Mouse (Mus musculus) testis, postnatal 14 days (tissue): ENCODE results near the gene Plch1.

Experiments
- DNase-seq: peaks from one replicate; pipeline ENCODE4 v3.0.0; 2021; ENCODE audit warnings: low spot score

The Plch1 gene

DNA sequence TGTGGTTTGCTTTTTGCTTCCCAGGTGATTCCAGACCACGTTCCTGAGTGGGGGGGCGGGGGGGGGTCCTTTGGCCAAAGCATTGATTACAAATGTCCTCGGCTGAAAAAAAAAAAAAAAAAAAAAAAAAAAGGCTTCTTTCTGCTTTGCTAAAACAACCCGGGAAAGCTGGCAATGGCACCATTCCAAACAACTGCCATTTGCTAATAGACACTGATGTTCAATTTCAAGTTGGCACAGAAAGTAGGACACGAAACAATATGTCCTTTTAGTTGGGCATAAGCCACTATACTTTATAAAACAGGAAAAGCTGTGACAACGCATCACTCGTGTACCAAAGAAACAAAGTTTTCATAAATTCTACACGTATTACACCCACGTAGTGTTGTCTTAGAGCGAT is 36.6 kb downstream of the Plch1 start:
- DNase-seq: no peak

GRCm38 (mm10) chr3:63852828-63853227 is 46.4 kb downstream of the Plch1 start:
- DNase-seq: no peak

- DNase-seq: no peak
Measured at GRCm38 (mm10) chr3:63851125-63851698, 48.1 kb downstream of the Plch1 start.

GRCm38 (mm10) chr3:63849765-63850346 is 49.4 kb downstream of the Plch1 start:
- no peak for DNase-seq

DNA sequence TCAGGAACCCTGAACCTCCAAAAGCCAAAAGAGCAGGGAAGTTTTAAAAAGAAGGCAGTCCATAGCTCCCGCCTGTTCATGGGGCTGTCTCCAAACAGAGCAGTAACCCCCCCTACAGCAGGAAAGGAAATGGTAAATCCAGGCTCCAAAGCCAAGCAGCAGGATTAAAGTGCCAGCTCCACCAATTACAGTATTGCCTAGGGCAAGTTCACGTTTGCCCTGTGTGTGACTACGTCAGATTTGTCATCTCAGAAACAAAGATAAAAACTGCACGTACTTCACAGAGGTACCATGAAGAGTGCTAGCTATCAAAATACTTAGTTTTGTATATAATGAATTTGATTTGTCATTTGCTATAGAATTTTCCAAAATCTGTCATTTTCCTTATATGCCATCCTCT is 55.1 kb downstream of the Plch1 start:
- DNase-seq: no peak

DNA sequence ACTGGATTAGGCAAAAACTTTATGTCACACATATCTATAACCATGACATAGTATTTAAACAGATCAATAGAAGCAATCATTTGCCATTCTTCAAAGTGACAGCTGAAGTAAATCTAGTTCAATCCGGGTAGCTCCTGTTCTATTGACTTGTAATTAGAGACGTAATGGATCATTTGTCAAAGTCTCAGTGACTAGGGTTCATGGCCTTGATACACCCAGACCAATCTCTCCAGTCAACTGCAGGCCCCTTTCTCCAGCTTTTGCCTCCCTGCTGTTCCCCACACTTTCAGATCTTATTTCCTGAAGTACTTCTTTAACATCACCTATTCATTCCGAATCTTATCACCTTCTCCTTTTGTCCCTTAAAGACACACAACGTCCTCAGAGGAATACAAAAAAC is 56.8 kb downstream of the Plch1 start:
- DNase-seq: no peak

- no peak for DNase-seq
Measured at GRCm38 (mm10) chr3:63837750-63838149, 61.5 kb downstream of the Plch1 start.

- DNase-seq: no peak
Measured at GRCm38 (mm10) chr3:63836937-63837632, 62.2 kb downstream of the Plch1 start.

- no peak for DNase-seq
Measured at GRCm38 (mm10) chr3:63835816-63836215, 63.5 kb downstream of the Plch1 start.

GRCm38 (mm10) chr3:63823874-63824400 is 75.3 kb downstream of the Plch1 start:
- DNase-seq: no peak

- no peak for DNase-seq
Measured at GRCm38 (mm10) chr3:63822631-63823030, 76.6 kb downstream of the Plch1 start.

- DNase-seq: no peak
Measured at GRCm38 (mm10) chr3:63815131-63815530, 84.1 kb downstream of the Plch1 start.

DNA sequence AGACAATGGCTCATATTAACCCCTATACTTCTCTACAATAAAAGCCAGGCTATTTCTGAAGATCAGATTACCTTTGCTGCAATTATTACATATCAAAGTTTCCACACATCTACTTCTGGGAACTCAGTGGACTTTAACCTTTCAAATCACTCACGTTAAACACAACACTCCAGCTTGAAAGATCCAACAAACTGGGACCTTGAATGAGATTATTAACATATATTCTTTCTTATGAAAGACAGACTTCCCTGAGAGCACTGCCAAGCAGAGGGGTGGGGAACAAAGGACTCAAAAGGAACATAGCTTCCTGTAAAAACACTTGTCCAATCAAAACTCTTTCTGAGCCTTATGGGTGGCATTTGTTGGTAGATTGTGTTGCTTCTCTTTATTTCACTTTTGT is 85.1 kb downstream of the Plch1 start:
- DNase-seq: no peak

GRCm38 (mm10) chr3:63806906-63807305 is 92.4 kb downstream of the Plch1 start:
- no peak for DNase-seq

- no peak for DNase-seq
Measured at GRCm38 (mm10) chr3:63805496-63805895, 93.8 kb downstream of the Plch1 start.

- no peak for DNase-seq
Measured at GRCm38 (mm10) chr3:63800685-63801084, 98.6 kb downstream of the Plch1 start.

DNA sequence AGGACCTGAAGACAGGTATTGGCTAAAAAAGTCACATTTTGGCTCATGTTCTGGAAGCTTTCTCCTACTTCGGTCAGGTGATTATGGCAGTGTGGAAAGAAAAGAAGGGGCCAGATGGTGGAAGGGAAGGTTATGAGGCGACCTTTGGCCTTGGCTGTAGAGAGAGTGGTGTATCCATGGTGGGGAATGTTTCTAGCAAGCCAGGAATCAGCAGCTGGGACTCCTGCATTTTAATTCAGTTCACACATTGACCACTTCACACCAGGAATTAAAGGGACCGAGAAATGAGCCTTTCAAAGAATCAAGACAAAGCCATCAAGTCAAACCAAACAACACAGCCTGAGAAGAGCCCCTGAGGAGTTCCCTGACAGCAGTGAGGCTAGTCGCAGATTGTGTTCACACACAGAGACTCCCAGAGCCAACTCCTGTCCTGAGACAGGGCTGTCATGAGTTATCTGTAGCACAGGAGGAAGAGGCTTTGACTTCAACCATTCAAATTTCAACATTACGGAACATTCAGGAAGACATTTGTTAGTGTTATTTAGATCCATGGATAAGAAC is 112.4 kb downstream of the Plch1 start:
- DNase-seq: no peak

GRCm38 (mm10) chr3:63772617-63773305 is 126.5 kb downstream of the Plch1 start:
- DNase-seq: no peak

- no peak for DNase-seq
Measured at GRCm38 (mm10) chr3:63760821-63761220, 138.5 kb downstream of the Plch1 start.

GRCm38 (mm10) chr3:63740073-63740472 is 159.2 kb downstream of the Plch1 start:
- no peak for DNase-seq

- DNase-seq: no peak
Measured at GRCm38 (mm10) chr3:63728325-63728724, 170.9 kb downstream of the Plch1 start.

DNA sequence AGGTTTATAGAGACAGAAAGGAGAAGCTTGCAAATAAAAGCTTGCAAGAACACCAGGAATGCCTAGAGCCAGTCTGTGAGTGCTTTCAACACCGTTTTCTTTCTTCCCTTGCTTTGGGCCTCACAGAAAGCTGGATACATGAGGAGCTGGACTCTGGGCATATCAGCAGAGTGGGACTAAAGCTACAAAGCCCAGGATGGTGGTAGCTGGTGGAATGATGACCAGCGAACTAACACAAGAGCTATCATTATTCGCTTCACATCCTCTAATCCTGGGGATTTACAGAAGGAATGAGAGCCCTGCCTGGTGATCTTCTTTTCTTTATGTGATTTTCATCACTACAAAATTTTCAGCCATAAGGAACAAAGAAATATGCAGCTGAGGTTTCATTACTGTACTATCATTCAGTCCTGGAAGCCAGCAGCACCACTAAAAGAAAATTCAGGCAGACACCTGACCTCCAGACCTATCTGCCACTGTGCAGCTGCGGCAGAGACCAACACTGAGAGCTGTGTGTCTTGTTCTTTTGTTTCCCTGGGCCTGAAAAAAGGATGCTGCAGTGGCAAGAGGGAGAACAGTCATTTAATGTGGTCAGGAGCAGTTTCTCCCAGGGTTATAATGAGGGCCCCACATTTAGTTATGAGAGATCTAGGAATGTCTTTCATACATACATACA is 172.5 kb downstream of the Plch1 start:
- DNase-seq: no peak
